Mouse (Mus musculus) liver, embryonic 14.5 days (tissue): ENCODE results near the gene Msi2. TPM values are rescaled to one million over a fixed set of nuclear protein-coding genes. Genes with fewer than 3 reads are reported as not detected.

Experiments used
- ATAC-seq: fragments of 200-750 bp; cut with Nextera tagmentation; 2 replicates; pipeline ENCODE4 v1.8.0; 2017; ENCODE audit warnings: moderate number of reproducible peaks, mild to moderate bottlenecking, moderate library complexity; ENCODE audit not compliant: insufficient read depth
- DNase-seq, 3 experiments: peaks; one replicate each; pipeline ENCODE4 v3.0.0-alpha.2; 2012 to 2013; ENCODE audit warnings: low read depth in 3 of 3, low spot score in 3 of 3
- H3K27ac ChIP-seq: fragments of 300-500 bp; sonication (generic); 2 replicates; pipeline ENCODE4 v1.5.1; 2014; ENCODE audit warnings: moderate library complexity, mild to moderate bottlenecking, control low read depth, inconsistent platforms
- H3K27me3 ChIP-seq: fragments of 300-500 bp; sonication (generic); 2 replicates; pipeline ENCODE4 v1.6.1; 2014; ENCODE audit warnings: mild to moderate bottlenecking, low read length, moderate library complexity; ENCODE audit not compliant: control insufficient read depth, insufficient read depth
- H3K36me3 ChIP-seq: fragments of 300-500 bp; sonication (generic); replicated peaks from 2 replicates; pipeline ENCODE4 v1.6.1; 2014; ENCODE audit warnings: low read depth; ENCODE audit not compliant: control insufficient read depth, insufficient read depth
- H3K4me1 ChIP-seq, 2 experiments: fragments of 200-500 bp in 1 of 2; fragments of 300-500 bp in 1 of 2; sonication (generic) in 1 of 2; replicated peaks; 2 replicates each; pipeline ENCODE4 v1.6.1; 2012 to 2014; ENCODE audit warnings: antibody characterized with exemption in 1 of 2, inconsistent platforms in 1 of 2, low read length in 1 of 2; ENCODE audit not compliant: control insufficient read depth in 2 of 2, insufficient read depth in 2 of 2
- H3K4me2 ChIP-seq: fragments of 300-500 bp; sonication (generic); 2 replicates; pipeline ENCODE4 v1.6.1; 2014; ENCODE audit warnings: low read depth, mild to moderate bottlenecking, control low read depth, moderate library complexity
- H3K4me3 ChIP-seq, 2 experiments: fragments of 200-500 bp in 1 of 2; fragments of 300-500 bp in 1 of 2; sonication (generic) in 1 of 2; 2 replicates each; pipeline ENCODE4 v1.5.1; 2012 to 2014; ENCODE audit warnings: low read depth in 2 of 2, low read length in 2 of 2, mild to moderate bottlenecking in 2 of 2, control low read depth in 1 of 2, inconsistent platforms in 1 of 2, moderate library complexity in 1 of 2; ENCODE audit not compliant: insufficient read depth in 1 of 2
- H3K9ac ChIP-seq: fragments of 300-500 bp; sonication (generic); replicated peaks from 2 replicates; pipeline ENCODE4 v1.6.1; 2014; ENCODE audit warnings: mild to moderate bottlenecking, control low read depth, moderate library complexity
- H3K9me3 ChIP-seq: fragments of 300-500 bp; sonication (generic); 2 replicates; pipeline ENCODE4 v1.6.1; 2016; ENCODE audit warnings: low read length, mixed read lengths; ENCODE audit not compliant: control insufficient read depth
- CTCF ChIP-seq: IDR thresholded peaks from 2 replicates; pipeline ENCODE4 v1.5.1; 2016; ENCODE audit warnings: antibody characterized with exemption, low read depth, control low read depth
- EP300 ChIP-seq: IDR thresholded peaks from 2 replicates; pipeline ENCODE4 v1.6.1; 2016; ENCODE audit warnings: antibody characterized with exemption, low read depth
- WGBS: fragments of 180-500 bp; shearing (Covaris S2); extraction: QIAGEN DNeasy Blood & Tissue Kit; methylation state at CpG from one replicate; pipeline ENCODE4 v1.1.7; 2014; ENCODE audit not compliant: insufficient replicate concordance; 5-methylcytosine and 5-hydroxymethylcytosine counted together
- polyA plus RNA-seq, 2 experiments: library from polyadenylated mRNA; depleted of rRNA in 1 of 2; stranded (reverse) in 1 of 2; unstranded in 1 of 2; fragments of >200 nt; fragmentation: Nextera tagmentation in 1 of 2; extraction: Ambion mirVana in 1 of 2; gene quantifications; 2 replicates each; pipeline versions ENCODE4 v1.2.1 to v1.2.3; 2012 to 2014

Gene Msi2
- polyA plus RNA-seq, 2 experiments = 2.1 to 6.2 TPM

DNA sequence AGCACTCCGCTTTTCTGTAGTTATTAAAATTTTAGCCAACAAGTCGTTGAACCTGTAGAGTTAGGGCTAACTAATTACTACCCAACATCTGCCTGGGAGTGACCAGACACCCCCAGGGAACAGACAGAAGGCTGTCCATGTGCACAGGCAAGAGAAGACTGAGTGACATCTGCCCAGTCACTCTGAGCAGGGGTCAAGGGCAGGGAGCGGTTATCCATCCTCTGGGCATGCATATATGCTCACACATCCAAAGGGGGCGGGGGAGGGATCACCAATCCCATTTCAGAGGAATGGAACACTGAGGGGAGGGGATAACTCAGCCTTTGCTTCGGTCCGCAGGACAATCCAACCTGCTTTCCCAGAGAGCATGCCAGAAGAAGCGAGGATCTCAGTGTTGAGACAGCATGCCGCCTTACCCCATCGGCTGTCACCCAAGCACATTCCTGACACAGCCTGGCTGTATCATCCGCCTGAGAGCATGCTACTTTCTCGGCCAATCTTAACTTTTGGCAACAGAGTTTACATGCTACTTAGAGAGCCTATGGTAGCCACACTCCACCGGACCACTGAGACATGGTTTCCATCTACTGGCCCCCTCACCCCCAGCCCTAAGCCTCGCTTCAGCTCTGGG, 179.5 kb downstream of the Msi2 start:
- Histone ChIP-seq H3K27ac (no peak overlapping the region), H3K27me3 (no peaks in the 10 kb centered on the region), H3K4me3 (no peak overlapping the region), H3K9ac (no peak overlapping the region), H3K9me3 (no peaks in the 10 kb centered on the region), H3K4me1 (no peaks in the 10 kb centered on the region), H3K4me2 (no peak overlapping the region), H3K36me3 (no peaks in the 10 kb centered on the region)
- no peak for DNase-seq
- 76% methylated on average over 13 of the region's 13 CpGs for WGBS
- TF ChIP-seq EP300 = no peak
- TF ChIP-seq CTCF = no peak
- no peak for ATAC-seq

GRCm38 (mm10) chr11:88537344-88537743, 181.0 kb downstream of the Msi2 start:
- TF ChIP-seq EP300 (no peak), CTCF (no peak)
- no peaks in the 10 kb centered on the region for H3K36me3 ChIP-seq
- H3K27me3 ChIP-seq = no peaks in the 10 kb centered on the region
- no peak for DNase-seq
- no peaks in the 10 kb centered on the region for H3K4me1 ChIP-seq
- no peak overlapping the region for H3K27ac ChIP-seq
- H3K9me3 ChIP-seq = no peaks in the 10 kb centered on the region
- no peak overlapping the region for H3K4me3 ChIP-seq
- ATAC-seq = no peak
- H3K9ac ChIP-seq = no peak overlapping the region
- H3K4me2 ChIP-seq = no peak overlapping the region
- WGBS = 65% methylated on average over 7 of the region's 7 CpGs

DNA sequence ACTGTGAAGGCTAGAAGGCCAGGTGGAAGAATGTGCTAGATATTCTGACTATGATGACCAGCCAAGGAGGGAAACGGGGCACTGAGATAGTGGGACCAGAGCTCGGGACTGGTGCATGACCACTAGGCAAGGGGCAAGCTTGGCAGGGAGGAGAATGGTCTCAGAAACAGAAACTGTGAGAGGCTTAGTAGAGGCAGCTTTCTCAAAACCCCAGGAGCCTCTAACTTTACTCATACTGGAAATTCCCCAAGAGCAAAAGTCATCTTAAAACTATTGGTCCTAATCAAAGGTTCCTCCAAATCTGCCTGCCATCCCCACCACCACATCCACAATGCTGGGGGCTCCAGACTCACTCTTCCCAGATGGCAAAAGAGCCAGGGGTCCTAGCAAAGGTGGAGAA, 181.5 kb downstream of the Msi2 start:
- Histone ChIP-seq H3K4me3 (no peak overlapping the region), H3K9ac (no peak overlapping the region), H3K9me3 (no peaks in the 10 kb centered on the region), H3K27me3 (no peaks in the 10 kb centered on the region), H3K27ac (no peak overlapping the region), H3K4me1 (no peaks in the 10 kb centered on the region), H3K36me3 (no peaks in the 10 kb centered on the region), H3K4me2 (no peak overlapping the region)
- DNase-seq (no peak), ATAC-seq (no peak)
- WGBS = 65% methylated on average over 2 of the region's 2 CpGs
- TF ChIP-seq CTCF = no peak
- TF ChIP-seq EP300 = no peak

DNA sequence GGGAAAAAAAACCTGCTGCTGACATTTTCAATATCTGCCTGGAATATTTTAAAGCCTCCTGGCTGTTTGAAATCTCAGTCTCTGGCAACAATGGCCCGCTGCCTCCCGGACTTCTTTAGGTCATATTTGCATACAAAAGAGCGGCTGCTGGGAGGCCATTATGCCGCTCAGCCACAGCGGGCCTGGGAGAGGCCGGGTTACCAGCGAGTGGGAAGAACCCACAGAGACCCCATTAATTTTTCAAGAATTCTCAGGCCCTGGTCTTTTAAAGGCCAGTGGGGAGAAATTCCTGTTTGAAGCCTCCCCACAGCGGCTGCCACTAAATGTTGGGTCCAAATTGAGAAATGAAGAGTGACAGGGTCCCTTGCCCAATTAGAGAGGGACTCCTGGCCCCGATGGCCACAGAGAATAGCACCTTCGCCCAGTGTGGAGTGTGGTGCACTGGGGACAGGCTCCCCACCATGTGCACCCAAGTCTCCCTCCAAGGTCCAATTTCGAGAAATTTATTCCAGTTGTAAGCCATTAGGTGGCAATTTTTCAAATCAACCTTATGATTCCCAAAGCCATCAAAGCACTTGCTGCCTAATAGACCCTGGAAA, 183.9 kb downstream of the Msi2 start:
- DNase-seq = no peak

DNA sequence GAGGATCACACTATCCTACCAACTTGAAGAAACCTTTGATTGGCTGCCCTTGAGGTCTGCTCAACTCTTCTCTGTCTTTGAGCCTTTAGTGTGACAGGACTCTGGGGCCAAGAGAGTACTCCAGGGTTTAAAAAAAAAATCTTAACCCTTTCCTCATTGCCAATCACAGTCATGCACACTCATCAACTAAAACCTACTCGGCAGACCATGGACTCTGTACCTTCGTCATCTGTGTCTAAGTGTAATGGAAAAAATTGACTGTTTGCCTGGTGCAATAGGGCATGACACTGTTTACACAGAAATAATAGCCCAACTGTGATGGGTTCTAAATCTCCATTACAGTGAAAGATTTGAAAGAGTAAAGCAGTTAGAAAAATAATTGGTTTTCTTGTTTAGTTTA, 186.3 kb downstream of the Msi2 start:
- ATAC-seq (no peak), DNase-seq (no peak)
- Histone ChIP-seq H3K9me3 (no peaks in the 10 kb centered on the region), H3K9ac (no peak overlapping the region), H3K4me1 (peaks cover 0 to 21% of the 10 kb centered on the region in 2 experiments), H3K4me2 (no peak overlapping the region), H3K36me3 (no peaks in the 10 kb centered on the region), H3K27ac (no peak overlapping the region), H3K4me3 (no peak overlapping the region), H3K27me3 (no peaks in the 10 kb centered on the region)
- TF ChIP-seq CTCF (no peak), EP300 (no peak)
- 64% methylated on average over 2 of the region's 2 CpGs for WGBS

More for the DNA sequence above, 183.9 kb downstream of the Msi2 start:
- Histone ChIP-seq H3K4me2 (no peak overlapping the region), H3K9ac (no peak overlapping the region), H3K36me3 (no peaks in the 10 kb centered on the region), H3K4me1 (peaks cover 0 to 6% of the 10 kb centered on the region in 2 experiments; a peak in 3 of 4 replicates), H3K27me3 (no peaks in the 10 kb centered on the region), H3K9me3 (no peaks in the 10 kb centered on the region), H3K27ac (no peak overlapping the region), H3K4me3 (no peak overlapping the region)
- no peak for ATAC-seq
- TF ChIP-seq EP300 (no peak), CTCF (no peak)
- WGBS = 62% methylated on average over 11 of the region's 11 CpGs
